Mouse (Mus musculus) spleen, adult 2 months (tissue): ENCODE measurements at regions not wholly inside any gene's neighbourhood (a gene's known extent, or its start where the extent isn't known, plus 50 kb on each side); places are given as distances from the start of the nearest gene placed in this dataset.

Experiments used
- DNase-seq, 2 experiments: peaks; one replicate each; pipeline versions ENCODE4 v3.0.0 to v3.0.0-alpha.2; 2012 to 2021; ENCODE audit warnings: low spot score in 2 of 2, low read depth in 1 of 2
- H3K27ac ChIP-seq: fragments of 200-500 bp; 2 replicates; pipeline ENCODE4 v1.5.1; 2012; ENCODE audit warnings: low read length, inconsistent platforms; ENCODE audit not compliant: insufficient read depth
- H3K27me3 ChIP-seq: fragments of 200-500 bp; 2 replicates; pipeline ENCODE4 v1.6.1; 2012; ENCODE audit warnings: mild to moderate bottlenecking, moderate library complexity, low read length, inconsistent platforms; ENCODE audit not compliant: control insufficient read depth, insufficient read depth
- H3K36me3 ChIP-seq: fragments of 200-500 bp; 2 replicates; pipeline ENCODE4 v1.6.1; 2012; ENCODE audit warnings: mild to moderate bottlenecking, low read length, inconsistent platforms; ENCODE audit not compliant: control insufficient read depth, insufficient read depth
- H3K4me1 ChIP-seq: fragments of 200-500 bp; 2 replicates; pipeline ENCODE4 v1.6.1; 2011; ENCODE audit warnings: inconsistent platforms; ENCODE audit not compliant: control insufficient read depth, insufficient read depth, insufficient read length
- H3K4me3 ChIP-seq: fragments of 200-500 bp; 2 replicates; pipeline ENCODE4 v1.5.1; 2011; ENCODE audit warnings: mild to moderate bottlenecking, inconsistent platforms; ENCODE audit not compliant: insufficient read depth, insufficient read length; ENCODE audit errors: extremely low read depth
- CTCF ChIP-seq: fragments of 200-500 bp; IDR thresholded peaks from 2 replicates; pipeline ENCODE4 v1.5.1; 2011; ENCODE audit warnings: mild to moderate bottlenecking, inconsistent platforms; ENCODE audit not compliant: insufficient read depth, insufficient read length, insufficient replicate concordance; ENCODE audit errors: extremely low read depth
- POLR2A ChIP-seq: fragments of 200-500 bp; IDR thresholded peaks from 2 replicates; pipeline ENCODE4 v1.6.1; 2011; ENCODE audit warnings: low read depth, low read length, inconsistent platforms
- WGBS: fragments of 180-500 bp; shearing (Covaris S2); methylation state at CpG from one replicate; pipeline ENCODE4 v1.1.7; 2018; 5-methylcytosine and 5-hydroxymethylcytosine counted together

DNA sequence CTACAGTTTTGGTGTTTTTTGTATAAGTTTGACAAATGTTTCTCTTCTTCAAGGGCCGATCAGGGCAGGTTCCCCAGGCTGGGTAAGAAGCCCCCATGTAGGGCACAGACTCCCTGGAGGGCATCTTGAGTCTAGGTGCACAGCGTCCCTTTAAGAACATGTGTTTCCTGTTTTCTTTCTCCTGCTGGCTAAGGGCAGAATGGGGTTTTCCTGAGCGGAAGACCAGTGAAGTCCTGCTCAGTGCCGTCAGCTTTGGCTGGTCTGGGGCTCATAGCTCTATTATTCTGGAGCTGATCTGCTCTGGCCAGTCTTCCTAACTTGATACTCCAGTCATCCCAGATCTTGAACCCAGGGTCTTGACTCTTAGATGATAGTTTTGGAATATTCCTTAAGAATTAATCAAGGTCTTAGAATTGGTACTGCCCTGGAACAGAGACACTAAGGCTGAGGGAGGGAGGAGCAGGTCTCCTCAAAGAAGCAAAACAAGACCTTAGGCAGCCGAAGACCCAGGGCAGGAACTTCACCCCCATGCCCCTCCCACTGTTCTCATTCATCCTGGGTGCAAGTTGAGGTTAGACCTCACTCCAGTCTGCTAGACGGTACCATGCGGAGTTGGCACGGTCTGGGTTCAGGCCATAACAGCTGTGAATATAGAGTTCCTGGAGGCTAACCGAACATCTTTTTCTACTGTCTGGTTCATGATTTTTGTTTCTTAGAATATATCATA is 70.8 kb upstream of the Haao start:
- peak in 1 of 2 experiments; percentile 59 for DNase-seq
- H3K27ac ChIP-seq: peak overlapping the region; percentile 79

DNA sequence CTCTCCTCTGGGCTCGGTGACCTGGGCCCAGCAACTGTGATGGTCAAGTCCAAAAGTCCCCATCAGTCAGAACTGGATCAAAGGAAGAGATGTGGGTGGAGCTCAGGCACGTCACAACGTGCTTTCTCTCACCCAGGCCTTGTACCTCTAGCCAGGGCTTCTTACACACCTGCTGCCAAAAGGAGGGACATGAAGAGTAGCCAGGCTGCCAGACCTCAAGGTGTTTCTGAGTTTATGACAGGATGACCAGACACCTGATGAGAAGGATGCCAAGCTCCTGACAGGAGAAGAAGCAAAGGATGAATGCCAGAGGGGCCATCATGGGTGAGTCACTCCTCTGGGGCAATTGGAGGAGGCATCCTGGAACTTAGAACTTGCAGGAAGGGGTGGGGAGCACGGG is 70.0 kb upstream of the Haao start:
- Histone ChIP-seq H3K27me3 (no peaks in the 10 kb centered on the region), H3K4me1 (peaks cover 24% of the 10 kb centered on the region), H3K27ac (no peak overlapping the region), H3K4me3 (no peak overlapping the region), H3K36me3 (no peaks in the 10 kb centered on the region)
- DNase-seq: no peak
- TF ChIP-seq POLR2A (no peak), CTCF (no peak)
- WGBS: 45% methylated on average over 4 of the region's 4 CpGs

More for the DNA sequence above, 70.8 kb upstream of the Haao start:
- peaks cover 24% of the 10 kb centered on the region for H3K4me1 ChIP-seq
- TF ChIP-seq CTCF (no peak), POLR2A (no peak)
- no peak overlapping the region for H3K4me3 ChIP-seq
- 14% methylated on average over 9 of the region's 9 CpGs for WGBS
- H3K36me3 ChIP-seq: no peaks in the 10 kb centered on the region
- no peaks in the 10 kb centered on the region for H3K27me3 ChIP-seq

DNA sequence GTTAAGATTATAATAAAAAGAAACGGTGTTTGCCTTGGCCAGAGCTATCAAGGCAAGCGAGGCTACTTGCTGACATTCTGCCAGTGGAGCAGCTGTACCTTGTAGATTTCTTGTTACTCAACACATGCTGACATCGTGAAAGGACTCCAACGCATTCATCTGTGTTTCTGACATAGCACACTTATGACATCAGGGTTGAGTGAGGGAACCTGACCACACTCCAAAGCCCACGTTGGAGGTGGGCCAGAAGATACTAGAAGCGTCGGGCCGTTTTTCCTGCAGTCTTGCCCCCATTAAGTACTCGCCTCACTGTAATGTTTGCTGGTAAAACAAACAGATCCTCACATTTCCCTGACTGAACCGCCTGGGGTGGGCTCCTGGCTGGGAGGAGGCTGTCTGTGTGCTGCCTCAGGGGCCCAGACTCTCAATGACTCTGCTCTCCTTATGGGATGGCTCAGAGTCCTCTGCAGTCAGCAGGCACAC is 69.0 kb upstream of the Haao start:
- DNase-seq: no peak
- Histone ChIP-seq H3K27me3 (no peaks in the 10 kb centered on the region), H3K4me1 (peaks cover 24% of the 10 kb centered on the region), H3K4me3 (no peak overlapping the region), H3K27ac (peak overlapping the region; percentile 5; the same call in 1 of the 2 replicates), H3K36me3 (no peaks in the 10 kb centered on the region)
- 50% methylated on average over 10 of the region's 10 CpGs for WGBS
- TF ChIP-seq POLR2A: no peak
- TF ChIP-seq CTCF: no peak

- Histone ChIP-seq H3K27ac (no peak overlapping the region), H3K27me3 (no peaks in the 10 kb centered on the region), H3K4me1 (peaks cover 22% of the 10 kb centered on the region), H3K4me3 (no peak overlapping the region), H3K36me3 (no peaks in the 10 kb centered on the region)
- DNase-seq: no peak
- no peak for TF ChIP-seq POLR2A
- TF ChIP-seq CTCF: no peak
Observed at GRCm38 (mm10) chr17:83915034-83915433, 67.3 kb upstream of the Haao start.

DNA sequence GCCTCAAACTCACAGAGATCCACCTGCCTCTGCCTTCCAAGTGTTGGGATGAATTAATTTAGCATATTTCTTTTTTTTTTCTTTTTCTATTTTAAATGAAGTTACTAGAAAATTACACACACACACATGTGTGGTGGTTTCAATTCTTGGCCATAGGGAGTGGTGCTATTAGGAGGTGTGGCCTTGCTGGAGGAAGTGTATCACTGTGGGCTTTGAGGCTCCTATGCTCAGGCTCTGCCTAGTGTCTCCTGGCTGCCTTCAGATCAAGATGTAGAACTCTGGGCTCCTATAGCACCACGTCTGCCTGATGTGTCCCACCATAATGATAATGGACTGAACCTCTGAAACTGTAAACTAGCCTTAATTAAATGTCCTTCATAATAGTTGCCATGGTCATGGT is 66.8 kb upstream of the Haao start:
- TF ChIP-seq CTCF (no peak), POLR2A (no peak)
- DNase-seq: no peak
- 41% methylated on average over 1 of the region's 1 CpGs for WGBS
- no peak overlapping the region for H3K4me3 ChIP-seq
- H3K36me3 ChIP-seq: no peaks in the 10 kb centered on the region
- H3K27ac ChIP-seq: no peak overlapping the region
- peaks cover 20% of the 10 kb centered on the region for H3K4me1 ChIP-seq
- no peaks in the 10 kb centered on the region for H3K27me3 ChIP-seq

DNA sequence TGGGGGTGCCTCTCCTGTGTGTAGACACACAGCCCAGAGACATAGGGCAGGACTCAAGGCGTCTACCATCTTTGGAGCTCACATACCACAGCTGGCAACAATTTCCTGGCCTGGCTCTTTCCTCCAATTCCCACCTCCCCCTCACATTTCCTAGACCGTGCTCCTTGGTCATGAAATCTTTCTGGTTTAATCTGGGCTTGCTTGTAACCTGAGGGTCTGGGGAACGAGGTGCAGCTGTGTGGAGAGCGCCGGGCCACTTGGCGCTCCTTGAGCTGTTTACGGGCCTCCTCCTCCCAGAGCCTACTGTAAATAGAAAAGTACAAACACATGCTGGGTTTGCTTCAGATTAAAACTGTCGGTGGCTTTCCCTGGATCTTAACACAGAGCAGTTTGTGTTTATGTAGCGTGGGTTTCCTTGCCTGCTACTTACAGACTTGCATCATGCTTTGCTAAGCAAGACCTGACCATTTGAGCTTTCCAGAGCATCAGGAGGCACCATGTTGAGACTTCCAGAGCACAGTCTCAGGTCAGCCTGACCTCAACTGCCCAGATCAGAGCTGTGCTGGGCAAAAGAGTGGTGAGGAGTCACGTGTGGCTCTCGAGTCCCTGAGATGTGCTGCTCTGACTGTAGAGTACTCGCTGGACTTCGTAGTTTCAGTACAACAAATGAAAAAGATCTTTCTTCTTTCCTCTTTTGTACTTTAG is 66.1 kb upstream of the Haao start:
- H3K4me1 ChIP-seq: peaks cover 23% of the 10 kb centered on the region
- TF ChIP-seq POLR2A (no peak), CTCF (no peak)
- no peaks in the 10 kb centered on the region for H3K36me3 ChIP-seq
- no peak overlapping the region for H3K4me3 ChIP-seq
- H3K27me3 ChIP-seq: no peaks in the 10 kb centered on the region
- no peak for DNase-seq
- no peak overlapping the region for H3K27ac ChIP-seq
- 80% methylated on average over 13 of the region's 13 CpGs for WGBS

DNA sequence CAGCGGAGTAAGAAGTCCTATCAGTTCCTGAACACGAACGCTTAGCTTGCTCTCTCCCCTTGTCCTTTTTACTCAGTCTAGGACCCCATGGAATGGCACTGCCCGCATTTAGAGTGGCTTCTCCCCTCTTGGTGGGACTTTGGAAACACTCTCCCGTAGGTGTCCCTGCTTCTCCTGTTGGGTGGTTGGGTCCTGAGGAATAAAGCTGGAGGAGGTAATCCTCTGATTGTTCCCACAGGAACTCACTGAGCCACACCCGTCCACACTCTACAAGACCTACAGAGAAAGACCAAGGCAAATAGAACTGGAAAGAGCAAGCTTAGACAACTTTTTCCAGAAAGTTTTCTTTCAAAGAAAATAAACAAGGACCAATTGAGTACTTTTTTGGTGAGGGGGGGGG is 64.7 kb upstream of the Haao start:
- no peak for TF ChIP-seq POLR2A
- no peak for TF ChIP-seq CTCF
- H3K27ac ChIP-seq: no peak overlapping the region
- no peak overlapping the region for H3K4me3 ChIP-seq
- peaks cover 11% of the 10 kb centered on the region for H3K4me1 ChIP-seq
- no peaks in the 10 kb centered on the region for H3K36me3 ChIP-seq
- whole genome bisulfite sequencing: 82% methylated on average over 6 of the region's 6 CpGs
- no peak for DNase-seq
- H3K27me3 ChIP-seq: no peaks in the 10 kb centered on the region
